Mouse (Mus musculus): ENCODE data around the gene Osbp2. TPM values are rescaled to one million over a fixed set of nuclear protein-coding genes. Genes with fewer than 3 reads are reported as not detected.
A peak's percentile ranks its signal among the peaks of the same experiment; 100 is the strongest.

Osbp2 gene
- polyA plus RNA-seq, 1 experiment from 2014 or later = 14.6 TPM

DNA sequence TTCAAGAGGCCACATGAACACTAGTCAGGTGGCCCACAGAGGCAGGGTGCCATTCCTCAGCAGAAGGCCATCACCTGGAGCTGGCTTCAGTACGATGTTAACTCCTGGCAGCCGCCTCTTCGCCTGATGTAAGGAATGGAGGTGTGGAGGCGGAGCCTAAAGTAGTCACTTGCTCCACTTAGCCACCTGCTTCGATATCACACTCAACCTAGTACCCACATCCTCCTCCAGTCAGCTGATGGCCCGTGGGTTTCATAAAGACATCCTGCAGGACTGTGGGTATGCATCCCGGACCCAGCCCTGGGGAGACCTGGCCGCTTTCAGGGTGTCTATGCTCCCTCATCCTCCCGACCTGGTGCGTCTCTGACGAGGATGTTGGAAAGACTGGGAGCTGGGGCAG, 128.0 kb downstream of the Osbp2 start:
- H3K4me1 ChIP-seq = peaks cover 9% of the 10 kb centered on the region
- H3K9me3 ChIP-seq = no peaks in the 10 kb centered on the region
- H3K36me3 ChIP-seq = no peaks in the 10 kb centered on the region
- H3K4me3 ChIP-seq = no peak overlapping the region
- no peak overlapping the region for H3K9ac ChIP-seq (replicated peaks)
- H3K27ac ChIP-seq (replicated peaks) = no peak overlapping the region
- no peaks in the 10 kb centered on the region for H3K27me3 ChIP-seq
- WGBS = 80% methylated on average over 11 of the region's 11 CpGs
- ATAC-seq (replicated peaks) = no peak
- H3K4me2 ChIP-seq (replicated peaks) = no peak overlapping the region

DNA sequence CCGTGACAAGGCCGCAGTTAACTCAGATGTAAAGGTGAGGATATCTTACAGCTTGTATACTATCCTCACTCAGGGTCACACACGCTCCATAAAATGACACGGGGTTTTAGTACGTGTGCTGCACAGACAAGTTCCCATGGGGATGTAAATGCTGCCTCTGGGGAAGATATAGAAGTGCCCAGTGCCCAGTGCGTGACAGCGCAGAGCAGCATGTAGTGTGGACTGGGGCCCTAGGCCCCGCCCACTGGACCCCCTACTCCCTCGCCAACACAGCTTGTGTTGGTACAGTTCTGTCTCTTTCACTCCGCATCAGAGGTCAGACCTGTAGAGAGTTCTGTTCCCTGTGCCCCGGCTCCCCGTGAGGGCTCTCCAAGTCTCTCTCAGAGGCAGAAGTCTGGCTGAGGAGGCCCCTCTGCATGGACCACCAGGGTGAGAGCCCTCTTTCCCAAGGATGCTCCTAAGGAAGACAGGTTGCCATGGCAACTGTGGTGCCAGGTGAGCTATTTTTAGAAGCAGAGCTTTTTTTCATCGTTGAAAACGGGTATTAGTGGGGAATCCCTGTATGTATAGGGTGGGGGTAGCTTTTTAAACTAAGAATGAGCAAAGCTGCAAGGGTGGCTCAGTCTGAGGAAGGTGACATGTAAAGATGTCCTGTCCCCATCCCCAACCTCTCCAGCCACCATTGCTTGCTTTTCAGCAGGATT, 129.6 kb downstream of the Osbp2 start:
- no peak overlapping the region for H3K4me2 ChIP-seq (replicated peaks)
- H3K4me1 ChIP-seq = peaks cover 9% of the 10 kb centered on the region
- no peaks in the 10 kb centered on the region for H3K27me3 ChIP-seq
- no peaks in the 10 kb centered on the region for H3K9me3 ChIP-seq
- 66% methylated on average over 14 of the region's 14 CpGs for WGBS
- peak overlapping the region; percentile 78 for H3K27ac ChIP-seq (replicated peaks)
- no peaks in the 10 kb centered on the region for H3K36me3 ChIP-seq
- no peak overlapping the region for H3K9ac ChIP-seq (replicated peaks)
- peak; percentile 70 for ATAC-seq (replicated peaks)
- H3K4me3 ChIP-seq = no peak overlapping the region

DNA sequence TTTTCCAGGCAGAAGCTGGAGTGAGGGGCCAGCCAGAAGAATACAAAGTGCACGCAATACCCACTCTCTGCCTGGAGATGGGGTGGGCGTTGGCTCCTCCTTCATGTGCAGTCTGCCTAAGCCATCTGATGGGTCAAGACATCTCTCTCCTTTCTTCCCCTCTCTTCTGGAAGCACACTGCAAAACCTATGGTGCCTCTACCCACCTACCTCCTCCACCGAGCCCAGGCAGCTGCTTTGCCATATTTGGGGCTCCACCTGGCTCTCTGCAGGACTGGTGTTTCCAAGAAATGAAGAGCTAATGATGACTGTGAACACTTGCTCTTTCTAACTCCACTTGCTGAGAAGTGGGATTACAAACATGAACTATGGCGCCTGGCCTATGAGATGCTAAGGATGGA, 132.2 kb downstream of the Osbp2 start:
- WGBS = 84% methylated on average over 4 of the region's 4 CpGs
- no peak for ATAC-seq (replicated peaks)

DNA sequence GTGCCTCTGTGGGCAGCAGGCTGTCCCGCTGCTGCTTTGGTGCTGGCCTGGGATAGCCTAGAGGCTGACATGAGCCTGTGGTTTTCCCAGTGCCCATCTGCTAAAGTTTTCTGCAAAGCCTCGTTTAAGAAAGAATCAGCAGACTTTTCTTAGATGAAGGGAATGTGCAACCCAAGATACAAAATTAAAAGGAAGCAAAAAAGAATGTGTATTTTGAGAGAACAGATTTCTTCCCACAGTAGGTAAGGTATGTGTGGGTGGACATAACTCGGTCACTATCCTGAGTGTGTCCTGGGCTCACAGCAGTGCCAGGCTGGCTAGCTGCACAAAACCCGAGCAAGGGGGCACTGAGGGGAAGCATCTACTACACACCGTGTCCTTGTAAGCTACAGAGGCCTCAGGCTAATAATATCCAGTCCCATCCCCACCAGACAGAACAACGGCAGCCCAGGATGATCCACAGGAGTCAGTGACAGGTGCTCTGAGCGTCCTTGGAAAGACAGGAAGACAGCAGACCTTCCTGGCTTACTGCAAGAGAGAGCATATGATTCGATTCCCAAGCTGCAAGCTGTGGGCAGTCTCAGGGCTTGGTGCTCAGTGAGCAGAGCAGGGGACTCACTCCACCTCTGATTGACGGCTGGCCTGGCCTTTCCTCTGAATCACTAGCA, 136.1 kb downstream of the Osbp2 start:
- no peaks in the 10 kb centered on the region for H3K36me3 ChIP-seq
- ATAC-seq (replicated peaks) = no peak

More for the DNA sequence above, 132.2 kb downstream of the Osbp2 start:
- Histone ChIP-seq H3K27ac (replicated peaks) (no peak overlapping the region), H3K36me3 (no peaks in the 10 kb centered on the region), H3K4me1 (peaks cover 12% of the 10 kb centered on the region), H3K4me3 (no peak overlapping the region), H3K9me3 (no peaks in the 10 kb centered on the region), H3K4me2 (replicated peaks) (no peak overlapping the region), H3K9ac (replicated peaks) (no peak overlapping the region), H3K27me3 (no peaks in the 10 kb centered on the region)

DNA sequence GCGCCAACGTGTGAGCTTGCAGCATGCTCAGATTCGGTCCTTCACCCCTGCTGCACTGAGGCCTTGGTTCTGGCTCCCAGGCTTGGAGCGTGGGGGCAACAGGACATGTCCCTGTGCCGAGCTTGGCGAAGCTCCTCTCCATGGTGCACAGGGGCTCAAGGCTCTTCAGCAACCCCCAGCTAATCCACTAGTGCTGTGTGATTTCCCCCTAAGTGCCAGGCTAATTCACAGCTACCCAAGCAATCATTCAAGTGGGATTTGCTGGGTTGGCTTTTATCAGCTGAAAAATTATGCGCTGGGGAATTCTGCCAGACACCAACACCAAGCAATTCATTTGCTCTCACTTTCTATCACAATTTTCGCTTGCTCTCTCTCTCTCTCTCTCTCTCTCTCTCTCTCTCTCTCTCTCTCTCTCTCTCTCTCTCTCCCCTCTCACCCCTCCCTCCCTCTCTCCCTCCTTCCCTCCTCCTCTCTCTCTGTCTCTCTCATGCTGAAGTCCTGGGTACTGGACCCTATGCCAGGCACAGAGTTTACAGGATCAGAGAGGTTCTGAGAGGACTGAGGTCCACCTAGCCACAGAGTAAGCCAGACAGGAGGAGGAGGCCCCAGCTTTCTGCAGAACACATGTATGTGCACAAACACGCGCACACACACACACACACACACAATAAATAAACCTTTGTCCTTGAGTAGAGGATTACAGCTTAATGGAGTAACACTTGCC, 138.2 kb downstream of the Osbp2 start:
- peaks cover 32% of the 10 kb centered on the region for H3K4me1 ChIP-seq
- no peaks in the 10 kb centered on the region for H3K36me3 ChIP-seq
- H3K9ac ChIP-seq (replicated peaks) = no peak overlapping the region
- peak overlapping the region; percentile 30 for H3K4me2 ChIP-seq (replicated peaks)
- peak overlapping the region; percentile 88 for H3K27ac ChIP-seq (replicated peaks)
- WGBS = 31% methylated on average over 10 of the region's 10 CpGs
- no peak overlapping the region for H3K4me3 ChIP-seq
- peak; percentile 71 for ATAC-seq (replicated peaks)
- H3K9me3 ChIP-seq = no peaks in the 10 kb centered on the region
- H3K27me3 ChIP-seq = no peaks in the 10 kb centered on the region

More for the DNA sequence above, 136.1 kb downstream of the Osbp2 start:
- Histone ChIP-seq H3K4me1 (peaks cover 32% of the 10 kb centered on the region), H3K27me3 (no peaks in the 10 kb centered on the region), H3K4me2 (replicated peaks) (no peak overlapping the region), H3K9ac (replicated peaks) (no peak overlapping the region), H3K27ac (replicated peaks) (no peak overlapping the region), H3K4me3 (no peak overlapping the region), H3K9me3 (no peaks in the 10 kb centered on the region)
- 74% methylated on average over 9 of the region's 9 CpGs for WGBS

DNA sequence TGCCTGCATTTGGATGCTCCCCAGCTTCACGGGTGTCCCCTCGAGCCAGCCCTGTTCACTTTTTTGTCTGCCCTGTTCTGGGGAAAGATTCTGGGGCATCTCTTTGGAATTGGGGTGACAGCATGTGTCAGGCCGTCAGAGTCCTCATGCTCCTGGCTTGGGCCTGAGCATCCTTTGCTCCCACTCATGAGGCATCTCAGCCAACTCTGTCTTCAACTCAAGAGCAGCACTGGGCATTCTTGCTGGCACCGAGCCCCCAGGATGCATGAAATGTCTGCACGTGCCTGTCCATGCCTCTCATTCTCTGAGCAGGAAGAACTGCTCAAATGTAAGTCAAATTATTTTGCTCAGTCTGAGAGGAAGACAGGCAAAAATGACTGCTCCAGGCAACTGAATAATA, 139.0 kb downstream of the Osbp2 start:
- H3K9ac ChIP-seq (replicated peaks) = no peak overlapping the region
- no peaks in the 10 kb centered on the region for H3K27me3 ChIP-seq
- 47% methylated on average over 5 of the region's 5 CpGs for WGBS
- H3K36me3 ChIP-seq = no peaks in the 10 kb centered on the region
- no peaks in the 10 kb centered on the region for H3K9me3 ChIP-seq
- ATAC-seq (replicated peaks) = no peak
- peaks cover 32% of the 10 kb centered on the region for H3K4me1 ChIP-seq
- H3K4me3 ChIP-seq = no peak overlapping the region
- H3K4me2 ChIP-seq (replicated peaks) = peak overlapping the region; percentile 30
- peak overlapping the region; percentile 88 for H3K27ac ChIP-seq (replicated peaks)

DNA sequence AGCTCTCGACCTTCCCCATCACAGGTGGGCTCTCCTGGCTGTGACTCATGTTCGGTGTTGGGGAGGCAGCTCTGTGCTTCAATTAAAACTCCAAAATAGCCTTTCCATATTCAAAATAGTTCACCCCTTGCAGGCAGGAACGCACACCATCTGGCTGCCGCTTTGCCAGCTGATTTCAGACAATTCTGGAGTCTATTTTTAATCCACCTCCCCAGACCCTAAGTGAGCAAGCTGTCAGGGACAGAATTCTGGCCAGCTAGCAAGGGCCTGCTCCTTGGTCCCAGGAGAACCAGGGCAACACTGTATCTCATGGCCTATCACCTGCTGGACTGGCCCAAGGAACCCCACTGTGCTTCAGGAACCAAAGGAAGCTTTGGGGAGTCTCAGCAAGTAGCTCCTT, 139.8 kb downstream of the Osbp2 start:
- Histone ChIP-seq H3K9me3 (no peaks in the 10 kb centered on the region), H3K4me1 (peaks cover 32% of the 10 kb centered on the region), H3K4me2 (replicated peaks) (no peak overlapping the region), H3K4me3 (no peak overlapping the region), H3K27me3 (no peaks in the 10 kb centered on the region), H3K9ac (replicated peaks) (no peak overlapping the region), H3K27ac (replicated peaks) (peak overlapping the region; percentile 36; the same call in 1 of the 2 replicates), H3K36me3 (no peaks in the 10 kb centered on the region)
- WGBS = 47% methylated on average over 4 of the region's 4 CpGs
- no peak for ATAC-seq (replicated peaks)

DNA sequence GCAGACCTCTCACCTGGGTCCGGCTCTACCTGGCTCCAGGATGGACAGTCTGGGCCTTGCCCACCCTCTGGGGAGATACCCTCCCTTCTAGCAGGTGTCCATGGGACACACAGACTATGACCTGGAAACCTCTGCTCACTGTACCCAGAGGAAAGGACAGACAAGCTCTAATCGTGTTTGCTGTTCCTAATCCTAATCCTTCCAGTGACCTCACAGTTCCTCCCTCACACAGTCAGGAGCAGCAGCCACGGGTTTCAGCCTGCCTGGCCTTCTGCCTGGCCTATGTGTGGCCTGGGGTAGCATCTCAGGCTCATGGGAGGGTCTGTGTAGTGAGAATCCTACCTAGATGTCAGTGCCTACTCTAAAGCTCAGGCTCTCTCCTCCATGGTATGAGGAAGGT, 140.8 kb downstream of the Osbp2 start:
- Histone ChIP-seq H3K4me1 (peaks cover 32% of the 10 kb centered on the region), H3K9ac (replicated peaks) (no peak overlapping the region), H3K27ac (replicated peaks) (no peak overlapping the region), H3K4me2 (replicated peaks) (no peak overlapping the region), H3K4me3 (no peak overlapping the region), H3K36me3 (no peaks in the 10 kb centered on the region), H3K9me3 (no peaks in the 10 kb centered on the region), H3K27me3 (no peaks in the 10 kb centered on the region)
- ATAC-seq (replicated peaks) = no peak
- WGBS = 60% methylated on average over 3 of the region's 3 CpGs

DNA sequence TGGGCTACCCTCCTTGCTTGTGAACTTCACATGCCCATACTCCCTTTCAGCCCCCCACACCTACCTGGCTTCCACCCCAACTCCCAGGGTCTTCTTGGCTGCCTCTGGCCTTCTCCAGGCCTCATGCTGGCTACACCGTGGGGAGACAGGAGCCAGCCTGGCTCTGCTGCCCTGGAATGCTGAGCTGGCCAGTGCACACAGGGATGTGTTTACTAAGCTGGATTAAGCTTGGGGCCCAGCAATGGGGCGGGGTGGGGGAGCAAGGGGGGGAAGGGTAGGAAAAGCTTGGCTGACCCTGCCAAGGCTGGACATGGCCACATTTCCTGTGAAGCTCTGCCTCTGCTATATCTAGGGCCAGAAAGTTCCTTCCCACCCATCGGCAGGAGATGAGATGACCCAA, 141.7 kb downstream of the Osbp2 start:
- no peak for ATAC-seq (replicated peaks)
- Histone ChIP-seq H3K36me3 (no peaks in the 10 kb centered on the region), H3K27me3 (no peaks in the 10 kb centered on the region), H3K9me3 (no peaks in the 10 kb centered on the region), H3K4me2 (replicated peaks) (no peak overlapping the region), H3K4me3 (no peak overlapping the region), H3K9ac (replicated peaks) (no peak overlapping the region), H3K4me1 (peaks cover 33% of the 10 kb centered on the region), H3K27ac (replicated peaks) (no peak overlapping the region)
- WGBS = 44% methylated on average over 3 of the region's 3 CpGs

DNA sequence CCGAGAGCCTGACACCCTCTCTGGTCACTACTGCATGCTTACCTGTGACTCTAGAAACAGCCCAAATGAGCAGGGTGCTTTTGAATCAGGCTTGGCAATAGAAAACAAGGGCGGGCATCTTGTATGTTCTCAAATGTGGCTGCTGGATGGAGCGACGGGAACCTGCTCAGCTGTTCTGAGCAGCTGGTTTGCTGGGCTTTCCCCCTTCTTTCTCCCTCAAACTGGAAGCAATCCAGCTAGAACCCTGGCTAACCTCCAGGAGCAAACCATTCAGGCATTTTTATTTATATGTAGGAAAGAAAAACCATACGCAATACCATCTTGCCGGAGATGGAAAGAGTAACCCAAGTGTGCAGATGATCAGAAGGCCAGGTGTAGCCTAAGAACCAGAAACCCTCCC, 147.0 kb downstream of the Osbp2 start:
- H3K27ac ChIP-seq (replicated peaks) = 0 out of 2 replicates have a peak overlapping the region, but pooled peaks have one; percentile 9

DNA sequence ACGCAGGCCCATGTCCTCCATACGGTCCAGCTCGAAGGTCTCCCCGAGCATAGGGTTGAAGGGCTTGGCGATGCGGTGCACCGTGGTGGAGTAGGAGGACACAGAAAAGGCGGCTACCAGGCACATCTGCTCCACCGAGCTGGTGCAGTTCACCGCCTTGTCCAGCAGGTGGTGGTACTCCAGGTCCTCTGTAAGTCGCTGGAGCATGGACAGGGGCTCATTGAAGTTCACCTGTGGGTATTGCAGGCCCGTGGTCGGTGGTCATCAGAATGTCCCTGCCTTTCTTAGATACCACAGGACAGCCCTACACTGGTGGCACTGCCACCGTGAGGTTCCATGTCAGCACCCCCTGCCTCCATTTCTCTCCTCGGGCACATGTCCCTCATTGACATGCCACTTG, 149.2 kb downstream of the Osbp2 start:
- H3K4me1 ChIP-seq = peaks cover 7% of the 10 kb centered on the region
- peak; percentile 49; the same call in 1 of the 2 replicates for ATAC-seq (replicated peaks)
- H3K36me3 ChIP-seq = no peaks in the 10 kb centered on the region
- H3K9me3 ChIP-seq = no peaks in the 10 kb centered on the region
- 44% methylated on average over 15 of the region's 15 CpGs for WGBS
- no peak overlapping the region for H3K4me2 ChIP-seq (replicated peaks)
- no peak overlapping the region for H3K27ac ChIP-seq (replicated peaks)
- no peaks in the 10 kb centered on the region for H3K27me3 ChIP-seq
- no peak overlapping the region for H3K4me3 ChIP-seq
- H3K9ac ChIP-seq (replicated peaks) = no peak overlapping the region

More for the DNA sequence above, 147.0 kb downstream of the Osbp2 start:
- Histone ChIP-seq H3K4me1 (peaks cover 7% of the 10 kb centered on the region), H3K9ac (replicated peaks) (no peak overlapping the region), H3K4me2 (replicated peaks) (no peak overlapping the region), H3K9me3 (no peaks in the 10 kb centered on the region), H3K4me3 (no peak overlapping the region), H3K27me3 (no peaks in the 10 kb centered on the region), H3K36me3 (no peaks in the 10 kb centered on the region)
- no peak for ATAC-seq (replicated peaks)
- 53% methylated on average over 6 of the region's 6 CpGs for WGBS

DNA sequence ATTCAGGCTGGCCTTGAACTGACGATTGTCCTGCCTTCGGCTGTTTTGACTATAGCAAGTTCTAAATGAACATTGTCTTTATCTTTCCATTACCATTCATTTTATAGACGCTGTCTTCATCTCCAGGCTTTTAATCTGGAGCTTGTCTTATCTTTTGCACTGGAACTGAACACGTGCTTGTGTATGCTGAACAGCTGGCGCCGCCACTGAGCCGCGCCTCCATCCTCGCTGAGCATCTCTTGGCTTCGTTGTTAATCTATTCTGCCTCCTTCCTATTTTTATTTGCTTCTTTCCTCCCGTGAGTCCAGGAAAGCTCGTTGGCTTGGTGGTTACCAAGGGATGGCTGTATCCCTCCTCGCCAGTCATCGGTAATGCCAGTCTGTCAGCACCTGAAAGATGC, 153.5 kb downstream of the Osbp2 start:
- Histone ChIP-seq H3K4me3 (no peak overlapping the region), H3K9me3 (no peaks in the 10 kb centered on the region), H3K27ac (replicated peaks) (no peak overlapping the region), H3K36me3 (no peaks in the 10 kb centered on the region), H3K27me3 (no peaks in the 10 kb centered on the region), H3K9ac (replicated peaks) (no peak overlapping the region), H3K4me1 (no peaks in the 10 kb centered on the region), H3K4me2 (replicated peaks) (no peak overlapping the region)
- 59% methylated on average over 14 of the region's 14 CpGs for WGBS
- ATAC-seq (replicated peaks) = no peak

All from forebrain, embryonic 15.5 days (tissue).